In the genomic region with DNA sequence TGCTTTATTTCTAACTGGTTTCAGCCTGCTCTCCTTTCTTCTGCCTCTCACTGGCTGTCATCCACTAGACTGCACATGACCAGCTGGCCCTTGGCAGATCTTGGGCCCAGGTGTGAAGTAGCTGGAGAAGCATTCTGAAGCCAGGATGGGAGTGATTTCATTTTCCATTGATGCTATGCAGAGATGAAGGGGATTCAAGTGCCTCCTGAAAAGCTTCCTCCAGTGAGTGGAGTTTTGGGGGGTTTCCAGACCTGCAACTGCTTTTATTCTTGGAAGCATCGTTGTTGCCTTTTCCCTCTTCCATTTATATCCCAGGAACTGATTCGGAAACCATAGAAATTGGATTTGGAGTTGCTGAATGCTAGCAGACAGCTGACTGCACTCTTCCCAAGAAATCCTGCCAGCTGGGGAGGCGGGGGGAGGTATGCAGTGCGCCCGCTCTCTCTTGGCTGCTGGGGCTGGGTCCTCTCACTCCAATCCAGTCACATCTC, we compare ENCODE assay signal across 9 mouse cellular contexts.
DNase-seq lines count a peak whose midpoint lies in the region; ATAC-seq lines count a peak whose summit lies in the region.
"Had no signal": no experiment of that assay in that cellular context is flagged by ENCODE, and none has a peak within 500 bp of the region (broad histone marks: within the 10 kb centered on the region; RNA-seq: fewer than 3 reads in every experiment).

No protein-coding gene starts in this region.

- H3K4me2 ChIP-seq in heart, embryonic 12.5 days = no peak overlapping the region
- H3K4me2 ChIP-seq in embryonic facial prominence, embryonic 14.5 days (ENCODE audit: low read depth, low read length) = no peak overlapping the region
- H3K4me2 ChIP-seq in intestine, embryonic 16.5 days (ENCODE audit: low read depth, low read length) = no peak overlapping the region
- H3K4me2 ChIP-seq: heart, embryonic 13.5 days had no signal

- no peaks in the 10 kb centered on the region for H3K9me3 ChIP-seq in heart, embryonic 12.5 days (replicated peaks)
- H3K9me3 ChIP-seq in embryonic facial prominence, embryonic 14.5 days (ENCODE audit: control insufficient read depth, low read length) = no peaks in the 10 kb centered on the region
- H3K9me3 ChIP-seq in intestine, embryonic 16.5 days (ENCODE audit: control insufficient read depth, low read length) = no peaks in the 10 kb centered on the region
- H3K9me3 ChIP-seq: heart, embryonic 13.5 days had no signal

- no peak overlapping the region for H3K4me3 ChIP-seq in heart, embryonic 12.5 days
- no peak overlapping the region for H3K4me3 ChIP-seq in embryonic facial prominence, embryonic 14.5 days (ENCODE audit: low read depth, low read length)
- H3K4me3 ChIP-seq in intestine, embryonic 16.5 days (ENCODE audit: low read length) = no peak overlapping the region
- H3K4me3 ChIP-seq: heart, embryonic 13.5 days had no signal

- WGBS in heart, embryonic 12.5 days = 83% methylated on average over 5 of the region's 5 CpGs
- 30% methylated on average over 5 of the region's 5 CpGs for WGBS in embryonic facial prominence, embryonic 14.5 days
- 77% methylated on average over 5 of the region's 5 CpGs for WGBS in intestine, embryonic 16.5 days

- ATAC-seq in heart, embryonic 12.5 days (ENCODE audit: insufficient number of reproducible peaks, low FRiP score) = no peak
- ATAC-seq in embryonic facial prominence, embryonic 14.5 days (ENCODE audit: low read depth) = peak; percentile 92
- peak; percentile 23; the same call in 1 of the 2 replicates for ATAC-seq in intestine, embryonic 16.5 days

- no peak overlapping the region for H3K9ac ChIP-seq in heart, embryonic 12.5 days
- H3K9ac ChIP-seq in embryonic facial prominence, embryonic 14.5 days (ENCODE audit: low read depth, low read length) = no peak overlapping the region
- H3K9ac ChIP-seq in intestine, embryonic 16.5 days (ENCODE audit: low read depth, low read length) = no peak overlapping the region
- H3K9ac ChIP-seq: heart, embryonic 13.5 days had no signal

- peak; percentile 24 for DNase-seq in heart, postnatal 4 days
- DNase-seq in embryonic facial prominence, embryonic 14.5 days (ENCODE audit: low spot score) = peak; percentile 91
- peak; percentile 41 for DNase-seq in right cerebral cortex, adult 18-20 months
- no peak for DNase-seq in kidney, postnatal 10 days
- no peak for DNase-seq in urinary bladder, postnatal 10 days (ENCODE audit: low spot score)
- no peak for DNase-seq in thymus, postnatal 36 days

- H3K36me3 ChIP-seq in heart, embryonic 12.5 days = no peaks in the 10 kb centered on the region
- no peaks in the 10 kb centered on the region for H3K36me3 ChIP-seq in embryonic facial prominence, embryonic 14.5 days (ENCODE audit: control insufficient read depth, insufficient read depth, low read length)
- H3K36me3 ChIP-seq in intestine, embryonic 16.5 days (ENCODE audit: control insufficient read depth, insufficient read depth, low read length) = no peaks in the 10 kb centered on the region
- H3K36me3 ChIP-seq: heart, embryonic 13.5 days had no signal

- H3K27ac ChIP-seq in heart, embryonic 12.5 days (ENCODE audit: poor library complexity, severe bottlenecking) = no peak overlapping the region
- peak overlapping the region; percentile 61; the same call in 1 of the 2 replicates for H3K27ac ChIP-seq in embryonic facial prominence, embryonic 14.5 days (replicated peaks; ENCODE audit: low read depth, low read length)
- peak overlapping the region; percentile 31; the same call in 1 of the 2 replicates for H3K27ac ChIP-seq in intestine, embryonic 16.5 days (ENCODE audit: low read length)
- H3K27ac ChIP-seq: heart, embryonic 13.5 days had no signal

- H3K4me1 ChIP-seq in heart, embryonic 12.5 days (replicated peaks) = 0 out of 2 replicates have a peak, but pooled peaks cover 3% of the 10 kb centered on the region
- peaks cover 23% of the 10 kb centered on the region for H3K4me1 ChIP-seq in embryonic facial prominence, embryonic 14.5 days (ENCODE audit: control insufficient read depth, insufficient read depth, low read length)
- peaks cover 13% of the 10 kb centered on the region for H3K4me1 ChIP-seq in intestine, embryonic 16.5 days (ENCODE audit: control insufficient read depth, insufficient read depth, low read length)
- H3K4me1 ChIP-seq: heart, embryonic 13.5 days had no signal

- peaks cover 13% of the 10 kb centered on the region for H3K27me3 ChIP-seq in heart, embryonic 12.5 days (replicated peaks)
- H3K27me3 ChIP-seq in embryonic facial prominence, embryonic 14.5 days (replicated peaks; ENCODE audit: control insufficient read depth, insufficient read depth, low read length) = no peaks in the 10 kb centered on the region
- H3K27me3 ChIP-seq in intestine, embryonic 16.5 days (replicated peaks; ENCODE audit: control insufficient read depth, insufficient read depth, low read length) = no peaks in the 10 kb centered on the region

Comparison
In these comparisons a context has a peak if more than half of its experiments do, and no peak if none do; other contexts are left out.
1. DNase-seq: peak in heart, postnatal 4 days (single experiment), embryonic facial prominence, embryonic 14.5 days (single experiment) and right cerebral cortex, adult 18-20 months (single experiment); none in kidney, postnatal 10 days (single experiment), urinary bladder, postnatal 10 days (single experiment) and thymus, postnatal 36 days (0 of 2).